Mouse (Mus musculus) megakaryocyte, embryonic 14.5 days (primary cell): ENCODE data around the gene Ctdspl2.

Experiments used
- FLI1 ChIP-seq: IDR thresholded peaks from 2 replicates; pipeline ENCODE4 v1.6.1; 2012; ENCODE audit warnings: low read length, inconsistent platforms, mixed read lengths
- GATA1 ChIP-seq: IDR thresholded peaks from 3 replicates; pipeline ENCODE4 v1.6.1; 2012; ENCODE audit warnings: mixed read lengths, low read length, inconsistent platforms, borderline replicate concordance

DNA sequence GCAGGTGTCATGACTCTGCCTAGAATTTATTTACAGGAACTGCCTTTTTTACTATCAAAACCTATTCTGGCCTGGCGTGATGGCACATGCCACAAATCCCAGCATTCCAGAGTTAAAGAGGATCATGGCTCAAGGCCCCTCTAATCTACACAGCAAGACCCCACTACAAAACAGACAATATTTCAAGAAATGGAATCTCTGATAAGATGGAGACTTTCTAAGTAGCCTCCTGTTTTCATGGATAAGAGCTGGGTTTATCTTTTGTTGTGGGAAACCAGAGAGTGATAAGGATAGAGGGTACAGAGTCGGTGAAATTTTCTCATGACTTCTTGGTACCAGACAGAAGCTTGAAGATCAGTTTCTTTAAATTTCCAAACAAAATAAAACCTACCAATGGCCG is 80.3 kb downstream of the Ctdspl2 start:
- TF ChIP-seq GATA1 (no peak), FLI1 (no peak)
